Mouse (Mus musculus) adrenal gland, postnatal 36 days (tissue): ENCODE data around the gene Cldnd2. TPM values are rescaled to one million over a fixed set of nuclear protein-coding genes. Genes with fewer than 3 reads are reported as not detected.

Source experiments
- DNase-seq, 2 experiments: peaks; one replicate each; pipeline ENCODE4 v3.0.0; 2021; ENCODE audit warnings: mixed read lengths in 1 of 2
- total RNA-seq, 2 experiments: library from RNA; stranded (reverse); gene quantifications; 2 replicates each; pipeline ENCODE4 v1.2.3; 2021

Cldnd2 gene
- total RNA-seq, 2 experiments from 2014 or later = not detected

DNA sequence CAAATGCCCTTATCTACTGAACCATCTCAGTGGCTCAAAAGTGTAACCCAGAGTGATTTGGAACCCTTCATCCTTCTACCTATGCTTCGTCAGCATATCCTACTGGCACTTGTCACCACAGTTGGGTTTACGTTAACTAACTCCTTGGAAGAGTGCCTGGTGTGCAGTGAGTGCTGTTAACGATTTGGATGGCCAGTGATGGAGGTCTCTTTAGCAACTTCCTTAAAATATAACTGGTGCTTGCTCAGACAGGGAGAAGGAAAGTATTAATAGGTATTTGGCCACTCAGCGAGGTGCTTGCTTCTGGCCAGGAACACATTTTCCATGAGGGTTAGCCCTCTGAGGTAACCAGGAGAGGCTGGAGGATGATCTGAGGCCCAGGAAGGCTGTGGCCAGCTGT, 7.2 kb downstream of the Cldnd2 start:
- DNase-seq = no peak

DNA sequence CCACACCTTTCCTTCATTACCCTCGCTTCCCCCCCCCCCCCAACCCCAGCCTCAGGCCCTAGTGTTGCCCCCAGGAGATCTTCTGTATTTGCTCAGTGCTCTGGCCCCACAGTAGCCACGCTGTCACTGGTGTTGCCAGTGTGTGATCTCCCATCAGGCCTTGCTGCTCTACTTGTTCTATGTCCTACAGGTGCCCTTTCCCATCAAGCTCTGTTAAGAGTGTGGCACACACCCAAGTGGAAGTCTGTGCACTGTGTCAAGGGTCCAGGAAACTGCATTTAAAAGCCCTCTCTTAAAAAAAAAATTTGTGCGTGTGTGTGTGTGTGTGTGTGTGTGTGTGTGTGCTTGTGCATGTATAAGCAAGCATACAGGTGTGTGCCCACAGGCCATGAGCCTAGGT, 7.7 kb downstream of the Cldnd2 start:
- no peak for DNase-seq

DNA sequence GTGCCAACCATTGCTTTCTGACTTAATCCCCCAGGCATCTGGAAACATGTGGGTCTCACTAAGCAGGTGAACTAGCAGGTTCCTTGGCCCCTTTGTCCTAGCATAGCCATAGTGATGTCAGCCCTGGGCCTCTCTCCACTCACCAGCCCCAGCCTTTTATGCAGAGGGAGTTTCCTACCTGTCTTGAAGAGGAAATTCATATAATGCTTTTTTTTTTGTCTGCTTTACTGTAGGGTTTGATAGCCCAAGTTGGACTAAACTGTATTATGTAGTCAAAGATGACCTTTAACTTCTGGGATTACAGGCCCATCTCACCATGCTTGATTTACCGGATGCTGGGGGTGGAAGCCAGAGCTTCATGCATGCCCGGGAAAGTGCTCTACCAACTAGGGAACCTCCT, 9.2 kb downstream of the Cldnd2 start:
- DNase-seq = no peak

DNA sequence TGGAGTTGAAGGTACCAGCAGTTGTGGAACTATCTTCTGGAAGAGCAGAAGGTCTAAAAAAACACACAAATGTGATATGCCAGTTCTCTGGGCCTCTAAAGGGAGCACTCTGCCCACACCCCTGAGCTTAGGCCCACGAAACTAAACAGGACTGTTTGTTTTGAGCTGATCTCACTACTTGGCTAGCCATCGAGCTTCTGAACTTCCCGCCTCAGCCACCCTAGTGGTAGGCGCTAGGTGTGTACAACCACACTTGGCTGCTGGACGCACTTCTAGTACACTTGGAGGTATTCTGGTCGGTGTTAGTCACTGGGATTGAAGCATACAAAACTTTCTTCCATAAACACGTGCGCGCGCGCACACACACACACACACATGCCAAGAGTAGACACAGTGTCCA, 11.1 kb downstream of the Cldnd2 start:
- no peak for DNase-seq

DNA sequence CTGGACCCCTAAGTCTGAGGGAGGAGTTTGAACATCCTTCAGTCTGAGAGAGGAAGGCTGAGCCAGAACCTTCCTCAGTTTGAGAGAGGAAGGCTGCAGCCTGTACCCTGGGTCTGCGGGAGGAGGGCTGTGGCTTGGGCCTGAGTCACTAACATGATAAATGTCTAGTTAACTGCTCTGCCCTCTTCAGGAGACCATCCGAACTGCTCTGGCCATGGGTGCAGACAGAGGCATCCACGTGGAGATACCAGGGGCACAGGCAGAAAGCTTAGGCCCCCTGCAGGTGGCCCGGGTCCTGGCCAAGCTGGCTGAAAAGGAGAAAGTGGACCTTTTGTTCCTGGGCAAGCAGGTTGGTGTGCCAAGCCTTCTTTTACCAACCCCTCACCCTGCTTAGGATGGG, 12.0 kb downstream of the Cldnd2 start:
- peak; percentile 54 to 60 for DNase-seq

DNA sequence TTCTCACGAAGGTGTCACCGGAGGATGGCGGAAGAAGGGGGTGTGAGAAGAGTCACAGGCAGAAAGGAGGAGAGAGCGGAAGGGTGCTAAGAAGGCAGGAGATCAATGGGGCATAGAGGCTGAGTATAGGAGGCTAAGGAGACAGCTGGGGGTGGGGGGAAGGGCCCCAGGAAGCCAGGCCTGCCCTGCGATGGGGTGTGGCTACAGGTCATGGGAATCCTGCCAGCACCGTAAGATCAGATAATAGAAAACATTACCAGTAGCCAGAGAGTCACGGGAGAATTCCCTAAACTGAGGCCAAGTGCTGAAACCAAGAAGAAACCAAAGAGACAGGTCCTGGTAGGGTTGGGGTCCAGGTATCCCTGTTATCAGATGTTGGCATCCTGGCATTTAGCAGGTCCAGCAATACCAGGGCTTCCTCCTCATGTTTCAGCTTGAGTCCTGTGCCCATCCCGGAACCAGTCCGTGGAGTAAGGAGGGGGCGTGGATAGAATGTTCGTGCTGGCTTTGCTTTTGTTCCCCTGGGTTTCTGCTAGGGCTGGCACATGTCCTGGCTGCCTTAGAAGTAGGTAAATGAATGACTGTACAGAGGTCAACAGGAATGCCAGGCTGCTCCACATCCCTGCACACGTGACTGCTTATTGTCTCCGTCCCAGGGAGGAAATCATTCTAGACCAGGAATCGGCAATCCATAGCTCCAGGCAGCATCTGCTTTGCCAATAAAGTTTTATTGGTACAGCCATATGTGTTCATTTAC, 13.2 kb downstream of the Cldnd2 start:
- DNase-seq = peak in 1 of 2 experiments; percentile 20

DNA sequence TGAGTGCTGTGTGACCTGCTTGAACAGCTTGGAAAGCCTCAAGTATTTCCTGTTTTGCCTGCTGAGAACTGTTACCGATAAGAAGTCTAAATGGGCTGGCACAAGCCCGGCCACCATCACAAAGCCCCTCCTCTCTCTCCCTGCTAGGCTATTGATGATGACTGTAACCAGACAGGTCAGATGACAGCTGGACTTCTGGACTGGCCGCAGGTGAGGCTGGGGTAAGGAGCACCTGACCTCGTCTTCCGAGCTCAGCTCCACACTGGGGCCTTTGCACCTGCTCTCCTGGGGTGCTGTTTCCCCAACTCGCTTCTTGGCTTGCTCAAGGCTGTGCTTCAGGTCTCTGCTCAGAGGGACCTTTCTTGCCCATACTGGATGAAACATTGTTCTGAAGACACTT, 13.8 kb downstream of the Cldnd2 start:
- no peak for DNase-seq

DNA sequence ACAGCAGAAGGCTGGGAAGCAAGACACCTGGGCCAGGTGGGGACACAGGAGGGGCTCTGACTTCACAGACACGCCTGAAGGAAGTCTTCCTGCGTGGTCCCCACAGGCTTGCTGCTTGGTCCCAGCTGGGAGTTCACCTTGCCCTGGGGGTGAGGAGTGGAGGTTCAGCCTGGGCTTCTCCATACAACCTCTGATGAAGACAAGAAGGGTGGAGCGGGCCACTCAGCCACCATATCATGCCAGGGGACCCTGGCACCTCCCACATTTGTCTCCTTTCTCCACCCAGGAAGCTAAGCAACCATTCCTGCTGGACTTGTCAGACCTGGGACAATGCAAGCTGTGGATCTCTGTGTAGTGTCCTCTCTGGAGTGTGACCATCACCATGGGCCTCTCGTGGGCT, 22.3 kb downstream of the Cldnd2 start, which contains the start of gene Vsig10l:
Vsig10l (plus strand) TSS at position 301 of the 400 bp plus-strand sequence.
- no peak for DNase-seq

DNA sequence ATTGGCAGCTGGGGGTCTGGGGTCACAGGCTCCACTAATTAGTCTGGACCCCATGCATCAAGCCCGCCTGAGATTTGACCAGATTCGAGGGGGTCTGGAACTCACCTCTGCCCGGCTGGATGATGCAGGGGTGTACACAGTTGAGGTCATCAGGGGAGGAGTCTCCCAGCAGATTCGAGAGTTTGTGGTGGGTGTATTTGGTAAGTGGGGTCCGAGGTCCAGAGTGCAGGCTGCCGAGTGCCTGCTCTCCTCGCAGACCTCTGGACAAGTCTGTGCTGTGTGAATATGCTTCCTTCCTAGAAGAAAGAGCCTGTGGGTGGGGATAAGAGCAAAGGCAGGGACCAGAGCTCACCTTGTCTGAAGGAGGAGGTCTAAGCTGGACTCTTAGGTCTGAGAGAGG, 23.4 kb downstream of the Cldnd2 start:
- no peak for DNase-seq

DNA sequence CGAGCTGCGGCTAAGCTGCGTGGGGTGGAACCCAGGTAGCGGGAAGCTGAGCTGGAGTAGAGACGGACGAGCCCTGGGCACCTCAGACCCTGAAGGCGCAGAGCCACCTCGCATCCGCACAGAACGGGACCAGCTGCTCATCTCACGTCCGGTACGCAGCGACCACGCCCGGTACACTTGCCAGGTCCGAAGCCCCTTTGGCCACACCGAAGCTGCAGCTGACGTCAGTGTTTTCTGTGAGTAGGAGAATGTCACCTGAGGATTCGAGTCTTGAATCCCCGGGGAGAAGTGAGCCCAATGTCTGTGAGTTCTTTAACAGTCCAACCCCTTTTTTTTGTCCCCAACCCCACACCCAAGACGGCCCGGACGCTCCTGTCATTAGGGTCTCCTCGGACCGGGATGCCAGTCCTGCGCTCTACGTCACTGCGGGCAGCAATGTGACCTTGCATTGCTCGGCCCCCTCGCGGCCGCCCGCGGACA, 24.3 kb downstream of the Cldnd2 start:
- DNase-seq = no peak

DNA sequence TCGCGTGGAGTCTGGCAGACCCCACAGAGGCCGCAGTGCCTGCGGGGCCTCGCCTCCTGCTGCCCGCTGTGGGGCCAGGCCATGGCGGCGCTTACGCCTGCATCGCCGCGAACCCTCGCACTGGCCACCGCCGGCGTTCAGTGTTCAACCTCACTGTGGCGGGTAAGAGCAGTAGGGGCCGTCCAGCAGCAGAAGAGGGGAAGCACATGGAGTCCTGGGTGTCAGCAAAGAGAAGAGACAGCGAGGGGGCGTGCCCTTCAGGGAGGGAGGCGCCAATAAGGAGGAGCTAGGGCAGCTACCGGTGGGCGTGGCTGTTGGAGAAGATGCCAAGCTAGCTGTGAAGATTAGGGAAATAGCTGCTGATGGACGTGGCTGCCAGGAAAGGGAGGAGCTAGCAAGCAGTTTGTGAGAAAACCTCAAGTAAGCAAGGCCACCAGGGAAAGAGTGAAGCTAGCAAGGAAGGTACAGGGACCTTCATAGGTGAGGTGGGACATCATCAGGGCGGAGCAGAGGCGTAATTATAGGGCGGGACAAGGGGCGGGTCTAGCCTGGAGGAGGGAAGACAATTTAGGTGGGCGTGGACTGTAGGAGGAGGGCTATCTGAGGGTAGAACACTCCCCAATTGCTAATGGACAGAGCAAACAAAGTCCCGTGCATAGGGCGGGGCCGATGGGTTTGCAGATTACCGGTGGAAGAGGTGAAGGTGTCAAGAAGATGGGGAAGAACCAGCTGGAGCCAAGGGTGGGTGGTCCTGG, 24.9 kb downstream of the Cldnd2 start:
- DNase-seq = peak; percentile 88 to 92

DNA sequence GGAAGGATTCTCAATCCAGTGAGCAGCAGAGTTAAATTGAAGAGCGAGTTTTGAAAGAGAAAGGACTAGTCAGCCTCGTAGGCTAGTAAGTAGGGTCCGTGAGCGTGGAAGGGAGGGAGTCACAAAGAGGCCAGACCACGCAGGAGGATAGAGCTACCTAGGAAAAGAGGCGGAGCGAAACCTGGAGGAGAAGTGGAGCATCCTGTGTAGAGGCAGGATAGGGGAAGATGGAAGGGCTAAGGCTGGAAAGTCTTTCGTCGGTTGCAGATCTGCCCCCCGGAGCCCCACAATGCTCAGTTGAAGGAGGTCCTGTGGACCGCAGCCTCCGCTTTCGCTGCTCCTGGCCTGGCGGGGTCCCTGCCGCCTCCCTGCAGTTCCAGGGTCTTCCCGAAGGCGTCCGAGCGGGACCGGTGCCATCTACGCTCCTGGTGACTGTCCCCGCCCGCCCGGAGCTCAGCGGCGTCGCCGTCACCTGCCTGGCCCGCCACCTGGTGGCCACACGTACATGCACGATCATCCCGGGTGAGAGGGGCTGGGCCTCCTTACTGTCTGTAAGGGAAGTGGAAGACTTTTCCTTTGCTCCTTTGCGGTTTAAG, 25.6 kb downstream of the Cldnd2 start:
- DNase-seq = peak; percentile 89 to 92

DNA sequence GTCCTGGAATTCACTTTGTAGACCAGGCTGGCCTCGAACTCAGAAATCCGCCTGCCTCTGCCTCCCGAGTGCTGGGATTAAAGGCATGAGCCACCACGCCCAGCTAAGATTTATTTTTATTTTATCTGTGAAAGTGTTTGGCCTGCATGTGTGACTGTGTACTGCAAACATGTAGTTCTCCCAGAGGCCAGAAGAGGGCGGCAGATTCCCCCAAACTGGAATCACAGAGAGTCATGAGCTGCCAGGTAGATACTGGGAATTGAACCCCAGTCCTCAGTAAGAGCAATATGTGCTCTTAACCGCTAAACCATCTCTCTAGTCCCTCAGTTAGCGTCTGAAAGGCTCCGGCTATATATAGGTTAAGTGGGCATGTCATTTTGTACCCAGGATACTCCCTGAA, 29.8 kb downstream of the Cldnd2 start:
- DNase-seq = peak; percentile 30 to 34

DNA sequence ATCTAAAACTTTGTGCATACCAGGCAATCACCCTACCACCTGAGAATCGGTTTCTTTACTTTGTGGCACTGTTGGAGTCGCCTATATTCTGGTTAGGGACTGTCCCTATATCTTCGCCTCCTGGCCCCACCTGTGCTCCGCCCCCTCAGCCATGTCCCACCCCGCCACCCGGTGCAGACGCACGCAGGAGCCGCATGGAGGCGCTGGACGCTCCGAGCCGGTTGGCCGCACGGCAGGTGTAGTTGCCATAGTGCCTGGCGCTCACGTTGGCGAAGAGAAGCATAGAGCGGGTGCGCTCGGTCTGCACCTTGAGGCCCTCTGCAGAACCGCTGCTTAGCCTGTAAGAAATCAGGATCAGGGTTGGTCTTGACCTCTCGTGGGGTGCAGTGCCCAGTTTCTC, 35.1 kb downstream of the Cldnd2 start:
- DNase-seq = no peak

DNA sequence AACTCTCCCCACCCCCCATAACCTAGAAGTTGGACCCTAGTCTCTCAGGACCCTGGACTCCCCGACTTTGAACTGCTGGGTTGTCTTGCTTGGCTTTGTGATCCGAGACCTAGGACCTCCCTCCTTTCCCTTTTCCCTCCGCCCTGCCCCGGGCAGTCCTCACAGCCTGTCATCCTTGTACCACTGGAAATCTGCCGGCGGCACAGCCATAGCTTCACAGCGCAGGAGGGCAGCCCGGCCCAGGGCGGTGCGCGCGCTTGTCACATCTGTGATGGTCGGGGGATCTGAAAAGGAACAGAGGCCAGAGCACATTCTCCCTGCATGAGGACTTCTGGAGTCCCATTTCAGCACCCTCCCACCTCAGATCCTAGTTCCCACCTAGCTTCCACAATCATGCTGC, 35.8 kb downstream of the Cldnd2 start:
- DNase-seq = no peak

DNA sequence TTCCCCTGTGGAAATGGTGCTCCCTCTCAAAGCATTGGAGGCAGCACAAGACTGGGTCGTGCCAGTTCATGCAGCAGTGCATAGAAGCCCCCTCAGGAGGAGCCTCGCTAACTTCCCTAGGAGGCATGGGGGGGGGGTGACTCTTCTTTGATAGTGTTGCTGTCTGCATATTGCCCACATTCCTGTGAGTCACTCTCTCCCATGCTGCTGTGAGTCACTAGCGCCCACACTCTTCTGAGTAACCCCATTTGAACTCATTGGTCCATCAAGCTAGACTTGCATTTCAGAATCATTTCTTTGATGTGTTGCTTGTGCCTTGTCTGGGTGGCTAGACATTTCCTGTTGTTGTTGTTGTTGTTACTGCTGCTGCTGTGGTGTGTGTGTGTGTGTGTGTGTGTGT, 40.6 kb downstream of the Cldnd2 start:
- DNase-seq = peak; percentile 37 to 42

DNA sequence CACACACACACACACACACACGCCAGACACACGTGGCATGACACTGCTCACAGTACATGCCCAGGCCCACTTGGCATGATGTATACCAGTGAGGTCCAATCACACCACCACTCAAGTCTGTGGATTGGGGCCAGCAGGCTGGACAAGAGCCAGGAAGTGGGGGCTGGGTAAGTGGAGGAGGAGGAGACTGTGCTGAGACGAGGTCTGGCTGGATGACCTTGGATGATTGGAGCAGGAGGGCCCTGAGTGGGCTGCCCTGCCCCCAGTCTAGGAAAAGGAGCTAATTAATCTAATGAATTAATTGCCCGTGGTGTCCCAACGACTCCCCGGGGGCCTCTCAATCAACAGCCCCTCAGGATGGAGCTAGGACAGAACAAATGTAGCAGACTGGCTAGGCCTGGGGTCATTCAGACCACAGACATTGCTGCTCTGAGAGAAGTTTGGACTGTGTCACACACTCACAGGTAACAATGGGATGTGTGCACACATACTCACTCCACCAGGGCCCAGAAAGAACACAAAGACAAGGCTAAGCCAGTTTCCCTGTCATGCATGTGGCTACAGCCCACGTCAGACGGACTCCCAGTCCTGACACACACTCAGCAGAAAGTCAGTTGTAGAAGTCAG, 41.6 kb downstream of the Cldnd2 start:
- DNase-seq = peak in 1 of 2 experiments; percentile 33

DNA sequence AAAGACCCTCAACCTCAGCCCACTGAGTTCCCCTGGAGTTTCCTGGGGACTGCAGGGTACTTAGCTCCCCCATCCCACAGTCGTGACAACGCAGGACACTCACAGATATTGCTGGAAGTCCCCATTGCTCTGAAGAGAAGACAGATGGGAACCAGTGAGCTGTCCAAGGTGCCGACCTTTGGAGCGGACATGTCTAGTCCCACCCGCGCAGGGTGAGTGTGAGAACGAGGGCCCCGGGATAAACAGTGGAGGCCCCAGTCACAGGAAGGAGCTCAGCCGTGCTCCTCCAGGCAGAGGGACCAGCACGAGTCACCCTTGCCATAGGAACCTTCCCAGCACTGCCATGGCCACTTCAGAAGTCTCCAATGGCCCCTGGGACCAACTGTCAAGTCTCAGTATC, 42.7 kb downstream of the Cldnd2 start:
- peak; percentile 29 to 54 for DNase-seq

DNA sequence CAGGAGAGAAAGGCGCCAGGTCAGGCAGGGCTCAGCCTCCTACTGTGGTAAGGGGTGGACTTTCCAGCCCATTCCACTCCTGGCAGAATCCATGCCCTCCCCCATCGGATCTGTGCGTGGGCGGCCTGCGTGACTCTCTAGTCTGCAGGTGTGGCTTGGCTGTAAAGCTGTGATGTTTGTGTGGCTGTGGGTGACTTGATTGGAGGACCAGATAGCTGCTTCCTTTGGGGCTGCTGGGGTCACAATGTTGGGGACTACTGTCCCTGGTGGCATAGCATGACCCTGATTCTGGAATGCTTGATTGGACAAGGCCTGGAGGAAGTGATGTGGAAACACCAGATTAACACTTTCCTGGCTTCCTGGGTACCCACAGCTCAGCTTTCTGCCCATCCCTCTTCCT, 48.1 kb downstream of the Cldnd2 start:
- no peak for DNase-seq

DNA sequence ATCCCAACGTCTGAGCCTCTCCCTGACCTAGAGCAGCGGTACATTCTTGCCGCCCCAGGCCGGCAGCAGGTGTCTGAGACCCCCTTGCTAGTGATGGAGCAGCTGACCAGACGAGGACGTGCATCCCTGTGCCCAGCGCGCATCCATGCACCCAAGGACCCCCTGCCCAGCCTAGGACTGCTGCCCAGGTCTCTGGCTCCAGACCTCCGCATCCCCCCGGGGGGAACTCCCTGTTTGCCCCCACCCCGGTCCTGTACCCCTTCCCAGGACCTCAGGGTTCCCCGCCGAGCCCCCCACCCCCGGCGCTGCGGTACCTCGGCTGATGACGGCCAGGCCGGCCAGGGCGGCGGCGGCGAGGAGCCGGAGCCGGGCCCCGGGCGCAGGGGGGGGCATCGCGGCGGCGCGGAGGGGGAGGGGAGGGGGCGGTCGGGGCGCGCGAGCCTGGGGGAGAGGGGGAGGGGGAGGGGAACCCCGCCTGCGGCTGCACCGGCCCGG, 49.1 kb downstream of the Cldnd2 start, which contains the start of gene Iglon5:
Iglon5 (minus strand) TSS at position 445 of the 495 bp plus-strand sequence.
- DNase-seq = peak in 1 of 2 experiments; percentile 17

DNA sequence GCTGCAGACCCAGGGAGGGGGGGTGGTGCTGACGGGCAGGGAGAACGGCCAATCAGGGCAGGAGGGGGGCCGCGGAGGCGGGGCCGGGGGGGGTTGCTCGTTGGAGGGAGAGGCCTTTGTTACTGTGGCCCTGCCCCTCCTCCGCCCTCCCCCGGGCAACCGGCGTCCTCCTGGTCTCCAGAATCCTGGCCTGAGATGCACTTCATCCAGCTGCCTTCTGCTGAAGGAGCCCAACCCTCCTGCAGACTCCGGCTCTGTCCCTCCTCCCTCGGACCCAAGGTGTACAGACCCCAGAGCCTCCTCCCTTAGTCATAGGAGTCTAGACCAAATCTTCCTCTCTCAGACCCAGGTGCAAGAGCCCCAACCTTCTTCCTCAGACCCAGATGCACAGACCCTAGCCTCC, 49.6 kb downstream of the Cldnd2 start:
- DNase-seq = peak; percentile 44 to 67

DNA sequence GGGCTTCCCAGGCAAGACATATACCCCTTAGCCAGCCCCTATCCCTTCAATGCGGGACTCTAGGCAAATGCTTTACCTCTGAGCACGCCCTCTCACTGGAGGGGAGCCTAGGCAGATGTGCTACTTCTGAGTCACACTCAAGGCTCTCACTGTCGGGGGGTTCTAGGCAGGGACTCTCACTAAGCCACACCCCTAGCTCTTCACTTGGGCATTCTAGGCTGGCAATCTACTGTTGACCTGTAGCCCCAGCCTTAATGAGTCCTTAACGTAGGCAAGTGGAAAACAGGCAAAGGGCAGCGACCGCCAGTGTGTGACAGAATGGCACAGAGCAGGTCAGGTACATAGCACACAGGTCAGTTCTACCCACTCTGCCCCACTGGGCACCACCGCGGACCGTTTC, 50.3 kb downstream of the Cldnd2 start:
- DNase-seq = no peak
